Mouse (Mus musculus) midbrain, embryonic 12.5 days (tissue): Measurements from ENCODE around the gene Cdh15. TPM values are rescaled to one million over a fixed set of nuclear protein-coding genes. Genes with fewer than 3 reads are reported as not detected.

ENCODE experiments used
- ATAC-seq: fragments of 200-750 bp; cut with Nextera tagmentation; 2 replicates; pipeline ENCODE4 v1.8.0; 2017; ENCODE audit warnings: low read depth, moderate TSS enrichment, moderate library complexity; ENCODE audit not compliant: low FRiP score
- H3K27ac ChIP-seq: fragments of 300-500 bp; sonication (generic); replicated peaks from 2 replicates; pipeline ENCODE4 v1.5.1; 2016; ENCODE audit warnings: mild to moderate bottlenecking
- H3K27me3 ChIP-seq: fragments of 300-500 bp; sonication (generic); 2 replicates; pipeline ENCODE4 v1.6.1; 2016; ENCODE audit warnings: mild to moderate bottlenecking
- H3K36me3 ChIP-seq: fragments of 300-500 bp; sonication (generic); 2 replicates; pipeline ENCODE4 v1.6.1; 2016
- H3K4me1 ChIP-seq: fragments of 300-500 bp; sonication (generic); 2 replicates; pipeline ENCODE4 v1.6.1; 2016
- H3K4me2 ChIP-seq: fragments of 300-500 bp; sonication (generic); replicated peaks from 2 replicates; pipeline ENCODE4 v1.6.1; 2016; ENCODE audit warnings: mild to moderate bottlenecking, moderate library complexity
- H3K4me3 ChIP-seq: fragments of 300-500 bp; sonication (generic); 2 replicates; pipeline ENCODE4 v1.5.1; 2016; ENCODE audit warnings: mild to moderate bottlenecking
- H3K9ac ChIP-seq: fragments of 300-500 bp; sonication (generic); replicated peaks from 2 replicates; pipeline ENCODE4 v1.6.1; 2016; ENCODE audit warnings: mild to moderate bottlenecking, moderate library complexity
- H3K9me3 ChIP-seq: fragments of 300-500 bp; sonication (generic); 2 replicates; pipeline ENCODE4 v1.6.1; 2016; ENCODE audit warnings: mild to moderate bottlenecking
- WGBS: fragments of 180-500 bp; shearing (Covaris S2); methylation state at CpG from one replicate; pipeline ENCODE4 v1.1.7; 2016; 5-methylcytosine and 5-hydroxymethylcytosine counted together
- polyA plus RNA-seq: library from polyadenylated mRNA; unstranded; fragments of >200 nt; fragmentation: Nextera tagmentation; extraction: Ambion mirVana; gene quantifications from 2 replicates; pipeline ENCODE4 v1.2.1, GENCODE M21; 2016

Cdh15 gene
- polyA plus RNA-seq, 1 experiment from 2014 or later, result 0.43 TPM

DNA sequence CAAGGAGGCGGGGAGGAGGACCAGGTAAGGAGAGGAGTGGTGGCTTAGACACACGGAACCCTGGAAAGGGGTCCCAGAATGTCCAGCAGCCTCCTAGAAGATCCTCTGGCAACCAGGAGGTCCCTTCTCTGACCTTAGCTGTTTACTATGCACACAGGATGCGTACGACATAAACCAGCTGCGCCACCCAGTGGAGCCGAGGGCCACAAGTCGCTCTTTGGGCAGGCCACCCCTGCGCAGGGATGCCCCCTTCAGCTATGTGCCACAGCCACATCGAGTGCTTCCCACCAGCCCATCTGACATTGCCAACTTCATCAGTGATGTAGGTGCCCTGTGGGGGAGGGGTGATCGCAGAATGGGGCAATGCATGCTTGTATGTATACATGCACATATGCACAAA is 17.7 kb downstream of the Cdh15 start:
- no peak overlapping the region for H3K27ac ChIP-seq
- H3K27me3 ChIP-seq, result peaks cover 11% of the 10 kb centered on the region
- H3K4me3 ChIP-seq, result peak overlapping the region; percentile 22
- no peak for ATAC-seq
- H3K4me2 ChIP-seq, result peak overlapping the region; percentile 43
- H3K9me3 ChIP-seq, result peaks cover 22% of the 10 kb centered on the region
- no peak overlapping the region for H3K9ac ChIP-seq
- peaks cover 6% of the 10 kb centered on the region for H3K4me1 ChIP-seq
- H3K36me3 ChIP-seq, result no peaks in the 10 kb centered on the region
- 51% methylated on average over 10 of the region's 10 CpGs for WGBS

DNA sequence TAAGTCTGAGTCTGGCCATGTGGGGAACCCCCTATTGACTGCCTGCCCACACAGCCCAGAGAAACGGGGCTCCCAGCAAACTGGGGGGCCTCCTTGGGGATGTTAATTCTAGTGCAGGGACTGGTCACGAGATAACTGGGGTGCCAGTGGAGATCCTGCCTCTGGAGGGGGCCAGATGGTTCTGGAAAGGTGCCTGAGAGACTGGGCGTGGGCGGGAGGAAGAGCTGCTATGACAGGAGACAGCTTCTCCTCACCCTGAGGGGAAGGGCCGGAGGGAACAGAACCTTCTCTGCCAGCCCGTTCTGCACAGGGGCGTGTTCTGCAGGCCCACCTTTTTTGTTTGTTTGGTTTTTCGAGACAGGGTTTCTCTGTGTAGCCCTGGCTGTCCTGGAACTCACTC is 18.5 kb downstream of the Cdh15 start:
- no peak for ATAC-seq
- Histone ChIP-seq H3K36me3 (no peaks in the 10 kb centered on the region), H3K27me3 (peaks cover 13% of the 10 kb centered on the region), H3K4me1 (peaks cover 8% of the 10 kb centered on the region), H3K4me2 (no peak overlapping the region), H3K27ac (no peak overlapping the region), H3K9ac (no peak overlapping the region), H3K4me3 (no peak overlapping the region), H3K9me3 (peaks cover 22% of the 10 kb centered on the region)
- 83% methylated on average over 8 of the region's 8 CpGs for WGBS

DNA sequence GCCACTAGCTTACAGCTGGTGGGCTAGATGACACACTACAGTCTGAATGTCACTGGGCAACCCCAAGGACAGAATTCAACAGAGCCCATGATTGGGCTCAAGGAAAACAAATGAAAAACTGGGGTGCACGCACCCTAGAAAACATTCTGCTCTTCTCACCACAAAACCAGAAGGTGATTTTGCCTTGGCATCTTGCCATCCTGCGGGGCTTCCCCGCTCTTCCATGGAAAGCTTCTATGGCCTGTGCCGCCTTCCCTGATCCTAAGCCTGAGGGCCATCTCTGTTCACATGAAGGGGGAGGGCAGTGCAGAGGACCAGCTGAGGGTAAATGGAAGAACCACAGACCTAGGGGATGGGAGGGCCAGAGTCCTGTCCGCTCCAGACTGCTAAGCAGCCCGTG is 20.2 kb downstream of the Cdh15 start:
- H3K9me3 ChIP-seq, result peaks cover 22% of the 10 kb centered on the region
- peaks cover 8% of the 10 kb centered on the region for H3K4me1 ChIP-seq
- no peak overlapping the region for H3K4me3 ChIP-seq
- no peak overlapping the region for H3K27ac ChIP-seq
- H3K27me3 ChIP-seq, result peaks cover 13% of the 10 kb centered on the region
- WGBS, result 83% methylated on average over 6 of the region's 6 CpGs
- no peak for ATAC-seq
- no peak overlapping the region for H3K9ac ChIP-seq
- H3K4me2 ChIP-seq, result no peak overlapping the region
- H3K36me3 ChIP-seq, result no peaks in the 10 kb centered on the region

DNA sequence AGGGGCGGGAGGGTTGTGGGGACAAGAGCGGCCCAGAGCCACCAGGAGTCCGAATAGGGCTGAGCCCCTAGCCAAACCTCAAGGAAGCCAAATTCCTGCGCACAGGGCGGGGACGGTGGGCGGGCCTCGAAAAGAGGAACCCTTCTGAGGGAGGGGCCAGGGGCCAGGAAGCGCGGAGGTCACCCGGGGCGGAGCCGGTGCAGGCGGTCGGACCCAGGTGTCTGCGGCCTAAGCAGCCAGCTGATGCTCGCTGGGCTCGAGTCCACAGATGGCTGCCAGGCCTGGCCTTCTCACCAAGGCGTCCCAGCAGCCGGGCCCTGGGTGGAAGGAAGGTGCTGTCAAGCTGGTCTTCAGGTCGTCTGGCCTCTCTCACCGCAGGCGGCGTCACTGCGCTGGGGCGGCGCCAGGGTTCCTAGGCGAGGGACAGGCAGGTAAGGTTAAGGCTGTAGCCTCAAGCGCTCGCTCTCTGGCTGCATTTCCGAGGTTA is 22.7 kb downstream of the Cdh15 start:
- Histone ChIP-seq H3K9me3 (peaks cover 8% of the 10 kb centered on the region), H3K4me3 (no peak overlapping the region), H3K27ac (no peak overlapping the region), H3K4me2 (no peak overlapping the region; the same call in 1 of the 2 replicates), H3K4me1 (0 out of 2 replicates have a peak, but pooled peaks cover 5% of the 10 kb centered on the region), H3K36me3 (no peaks in the 10 kb centered on the region), H3K27me3 (peaks cover 13% of the 10 kb centered on the region), H3K9ac (no peak overlapping the region)
- WGBS, result 16% methylated on average over 31 of the region's 31 CpGs
- no peak for ATAC-seq

DNA sequence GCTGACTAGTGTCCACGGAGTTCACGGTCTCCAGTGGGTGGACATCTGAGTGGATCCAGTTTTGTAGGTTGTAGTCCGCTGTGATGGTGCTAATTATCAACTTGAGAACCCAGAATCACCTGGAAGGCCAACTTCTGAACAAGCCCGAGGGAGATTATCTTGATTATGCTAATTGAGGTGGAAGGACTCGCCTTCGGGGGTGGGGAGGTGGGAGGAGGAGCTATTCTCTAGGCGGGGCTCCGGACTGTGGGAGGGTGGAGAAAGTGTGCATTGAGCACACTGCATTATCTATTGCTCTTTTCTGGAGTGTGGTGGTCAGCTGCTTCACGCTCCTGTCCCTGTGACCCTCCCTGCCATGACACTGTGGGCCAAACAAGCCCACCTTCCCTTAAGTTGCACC is 23.9 kb downstream of the Cdh15 start:
- H3K27me3 ChIP-seq, result peaks cover 13% of the 10 kb centered on the region

DNA sequence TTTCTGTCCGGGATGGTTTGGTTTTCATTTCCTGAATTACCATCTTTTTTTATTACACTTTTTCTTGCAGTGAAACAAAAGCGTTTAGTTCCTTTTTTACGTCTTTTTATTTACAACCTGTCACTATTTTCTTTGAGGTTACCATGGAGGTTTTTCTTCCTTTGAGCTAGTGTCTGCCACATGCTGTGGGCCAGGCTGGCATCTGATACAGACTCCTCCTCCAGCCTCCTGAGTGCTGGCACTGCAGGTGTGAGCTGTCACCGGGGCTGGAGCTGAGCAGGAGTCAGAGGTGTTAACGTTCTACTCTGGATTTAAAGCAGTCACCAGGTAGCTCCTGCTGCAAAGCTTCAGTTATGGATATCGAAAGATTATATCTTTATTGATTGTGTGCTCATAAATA is 25.4 kb downstream of the Cdh15 start:
- Histone ChIP-seq H3K27ac (no peak overlapping the region), H3K4me1 (0 out of 2 replicates have a peak, but pooled peaks cover 5% of the 10 kb centered on the region), H3K9me3 (no peaks in the 10 kb centered on the region), H3K4me2 (no peak overlapping the region), H3K36me3 (no peaks in the 10 kb centered on the region), H3K4me3 (no peak overlapping the region), H3K9ac (no peak overlapping the region), H3K27me3 (peaks cover 13% of the 10 kb centered on the region)
- 62% methylated on average over 6 of the region's 6 CpGs for WGBS
- no peak for ATAC-seq

More for the DNA sequence above, 23.9 kb downstream of the Cdh15 start:
- Histone ChIP-seq H3K27ac (no peak overlapping the region), H3K9me3 (no peaks in the 10 kb centered on the region), H3K4me3 (no peak overlapping the region), H3K36me3 (no peaks in the 10 kb centered on the region), H3K4me2 (no peak overlapping the region), H3K9ac (no peak overlapping the region), H3K4me1 (0 out of 2 replicates have a peak, but pooled peaks cover 5% of the 10 kb centered on the region)
- ATAC-seq, result no peak
- WGBS, result 60% methylated on average over 9 of the region's 9 CpGs

DNA sequence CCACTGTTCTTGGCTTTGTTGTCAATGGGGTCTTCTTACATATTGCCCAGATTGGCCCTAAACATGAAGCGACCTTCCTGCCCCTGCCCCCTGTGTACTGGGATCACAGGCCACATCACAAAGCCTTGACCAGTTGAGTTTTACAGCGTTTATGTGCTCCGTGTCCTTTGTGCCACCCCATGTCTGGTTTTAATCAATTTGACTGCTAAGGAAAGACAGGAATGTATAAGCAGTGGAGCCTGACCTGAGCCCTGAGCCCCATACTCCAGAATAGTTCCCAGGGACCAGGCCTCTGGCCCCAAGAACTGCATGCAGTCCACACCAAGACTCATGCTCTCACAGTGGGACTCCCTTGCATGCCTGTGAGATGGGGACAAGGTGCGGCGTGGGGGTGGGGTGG is 27.4 kb downstream of the Cdh15 start:
- no peak overlapping the region for H3K4me2 ChIP-seq
- no peak overlapping the region for H3K9ac ChIP-seq
- WGBS, result 81% methylated on average over 5 of the region's 5 CpGs
- no peak overlapping the region for H3K27ac ChIP-seq
- no peak overlapping the region for H3K4me3 ChIP-seq
- H3K9me3 ChIP-seq, result no peaks in the 10 kb centered on the region
- 0 out of 2 replicates have a peak, but pooled peaks cover 4% of the 10 kb centered on the region for H3K4me1 ChIP-seq
- H3K36me3 ChIP-seq, result no peaks in the 10 kb centered on the region
- no peak for ATAC-seq
- peaks cover 5% of the 10 kb centered on the region for H3K27me3 ChIP-seq

DNA sequence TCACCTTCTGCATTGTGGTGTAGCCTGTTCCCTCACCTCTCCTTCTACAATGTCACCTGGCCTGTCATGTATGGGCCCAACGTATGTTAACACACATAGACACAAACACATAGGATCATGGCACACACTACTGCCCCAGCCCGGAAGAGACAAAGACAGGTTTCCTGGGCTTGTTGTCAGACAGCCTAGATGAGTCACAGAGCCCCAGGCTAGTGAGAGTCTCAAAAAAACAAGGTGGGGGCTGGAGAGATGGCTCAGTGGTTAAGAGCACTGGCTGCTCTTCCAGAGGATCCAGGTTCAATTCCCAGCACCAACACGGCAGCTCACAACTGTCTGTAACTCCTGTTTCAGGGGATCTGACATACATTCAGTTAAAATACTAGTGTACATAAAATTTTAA is 30.5 kb downstream of the Cdh15 start:
- H3K36me3 ChIP-seq, result peaks cover 21% of the 10 kb centered on the region
- 88% methylated on average over 3 of the region's 3 CpGs for WGBS
- no peak overlapping the region for H3K27ac ChIP-seq
- H3K4me1 ChIP-seq, result no peaks in the 10 kb centered on the region
- no peak overlapping the region for H3K4me3 ChIP-seq
- ATAC-seq, result no peak
- no peaks in the 10 kb centered on the region for H3K9me3 ChIP-seq
- H3K4me2 ChIP-seq, result no peak overlapping the region
- H3K9ac ChIP-seq, result no peak overlapping the region
- no peaks in the 10 kb centered on the region for H3K27me3 ChIP-seq

DNA sequence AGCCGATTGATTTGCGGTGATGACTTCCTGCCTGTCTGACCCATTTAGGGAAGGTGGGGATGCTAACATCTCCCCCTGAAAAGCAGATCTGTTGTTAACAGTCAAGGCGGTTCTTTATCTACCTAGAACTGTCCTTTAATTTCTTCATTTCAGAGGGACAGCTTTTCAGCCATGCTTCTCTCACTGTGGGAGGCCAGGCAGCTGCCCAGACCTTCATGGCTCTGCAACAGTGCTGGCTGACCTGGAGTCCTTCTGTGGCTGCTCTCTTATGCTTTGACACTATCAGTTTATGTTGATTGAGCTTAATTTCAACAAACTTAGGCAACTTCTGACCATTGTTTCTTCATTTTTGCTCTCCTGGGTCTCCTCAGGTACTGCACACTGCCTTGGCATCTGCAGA is 32.5 kb downstream of the Cdh15 start:
- ATAC-seq, result no peak
- Histone ChIP-seq H3K4me3 (no peak overlapping the region), H3K9me3 (no peaks in the 10 kb centered on the region), H3K27me3 (no peaks in the 10 kb centered on the region), H3K36me3 (peaks cover 41% of the 10 kb centered on the region), H3K4me1 (no peaks in the 10 kb centered on the region), H3K27ac (no peak overlapping the region), H3K9ac (no peak overlapping the region), H3K4me2 (no peak overlapping the region)
- WGBS, result 57% methylated on average over 3 of the region's 3 CpGs

DNA sequence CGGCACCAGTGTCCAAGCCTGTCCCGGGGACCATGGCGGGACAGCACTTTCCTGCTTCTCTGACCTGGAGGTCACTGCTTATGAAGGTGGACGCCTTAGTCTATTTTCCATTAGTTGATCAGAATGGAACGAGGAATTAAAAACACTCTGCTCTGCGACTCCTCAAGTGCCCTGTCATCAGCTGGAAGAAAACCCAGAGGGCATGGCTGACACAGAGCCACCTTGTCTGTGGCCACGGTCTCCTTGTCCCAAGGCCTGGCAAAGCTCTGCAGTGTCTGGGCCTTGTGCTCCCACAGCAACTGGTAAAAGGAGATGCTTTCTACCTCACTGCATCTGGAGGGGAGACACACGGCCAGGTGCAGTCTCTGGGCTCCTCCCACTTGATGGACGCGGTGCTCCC is 35.9 kb downstream of the Cdh15 start:
- Histone ChIP-seq H3K27me3 (no peaks in the 10 kb centered on the region), H3K9ac (no peak overlapping the region), H3K4me2 (no peak overlapping the region), H3K4me3 (no peak overlapping the region), H3K36me3 (peaks cover 74% of the 10 kb centered on the region), H3K9me3 (no peaks in the 10 kb centered on the region), H3K27ac (no peak overlapping the region), H3K4me1 (no peaks in the 10 kb centered on the region)
- WGBS, result 93% methylated on average over 10 of the region's 10 CpGs
- no peak for ATAC-seq

DNA sequence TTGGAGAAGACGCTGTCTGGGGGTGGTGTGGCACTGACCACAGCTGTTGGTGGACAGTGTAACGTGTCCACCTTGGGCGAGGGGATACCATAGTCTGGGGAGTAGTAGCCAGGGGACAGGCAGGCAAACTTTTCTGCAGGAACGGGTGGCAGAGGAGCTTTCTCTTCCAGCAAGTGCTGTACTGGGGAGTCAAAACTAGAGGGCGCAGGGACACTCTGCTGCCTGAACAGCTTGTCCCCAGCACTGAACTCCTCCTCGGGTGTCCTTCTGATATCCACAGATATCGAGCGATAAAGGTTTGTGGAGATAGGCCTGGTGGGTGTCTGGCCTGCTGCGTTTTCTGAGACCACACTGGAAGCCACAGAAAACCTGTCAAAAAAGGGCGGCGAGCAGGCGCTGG is 43.7 kb downstream of the Cdh15 start:
- Histone ChIP-seq H3K4me2 (no peak overlapping the region), H3K9ac (no peak overlapping the region), H3K4me1 (no peaks in the 10 kb centered on the region), H3K27ac (no peak overlapping the region), H3K27me3 (no peaks in the 10 kb centered on the region), H3K4me3 (no peak overlapping the region), H3K9me3 (no peaks in the 10 kb centered on the region), H3K36me3 (peaks cover 98% of the 10 kb centered on the region)
- WGBS, result 89% methylated on average over 12 of the region's 12 CpGs
- no peak for ATAC-seq

DNA sequence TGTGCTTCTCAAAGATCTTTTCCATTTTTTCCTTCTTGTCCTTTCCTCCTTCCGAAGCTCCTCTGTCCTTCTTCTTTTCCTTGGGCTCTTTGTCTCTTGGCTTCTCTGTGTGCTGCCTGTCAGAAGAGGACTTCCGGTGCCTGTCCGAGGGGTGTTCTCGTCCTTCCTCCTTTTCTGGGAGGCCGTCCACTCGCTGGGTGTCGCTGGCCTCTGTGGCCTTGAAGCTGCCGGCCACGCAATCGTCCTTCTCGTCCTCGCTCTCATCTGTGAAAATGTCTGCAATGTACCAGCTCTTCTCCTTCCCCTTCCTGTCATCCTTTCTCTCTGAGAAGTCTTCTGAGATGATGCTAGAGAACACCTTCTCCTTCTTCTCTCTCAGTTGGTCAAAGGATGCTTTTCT is 45.7 kb downstream of the Cdh15 start:
- 93% methylated on average over 12 of the region's 12 CpGs for WGBS
- H3K27me3 ChIP-seq, result no peaks in the 10 kb centered on the region
- H3K4me3 ChIP-seq, result no peak overlapping the region
- H3K9ac ChIP-seq, result no peak overlapping the region
- peaks cover 98% of the 10 kb centered on the region for H3K36me3 ChIP-seq
- no peak overlapping the region for H3K27ac ChIP-seq
- H3K9me3 ChIP-seq, result no peaks in the 10 kb centered on the region
- no peak for ATAC-seq
- no peaks in the 10 kb centered on the region for H3K4me1 ChIP-seq
- no peak overlapping the region for H3K4me2 ChIP-seq

DNA sequence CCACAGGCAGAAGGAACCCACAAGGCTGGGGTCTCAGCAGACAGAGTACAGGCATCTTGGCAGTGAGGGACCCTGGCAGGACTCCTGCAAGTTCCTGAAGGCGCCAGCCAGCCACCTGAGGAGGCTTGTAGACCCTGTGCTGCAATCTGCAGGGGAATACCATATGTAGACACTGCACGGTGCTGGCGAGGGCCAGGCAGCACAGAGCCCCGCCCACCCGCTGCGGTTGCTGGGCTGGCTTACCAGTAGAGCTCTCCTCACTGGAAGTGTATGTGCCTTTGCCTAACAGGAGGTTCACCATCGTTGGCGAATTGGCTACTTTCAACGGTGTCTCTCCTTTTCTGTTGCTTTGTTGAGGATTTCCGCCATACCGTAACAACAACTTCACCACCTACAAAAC is 48.6 kb downstream of the Cdh15 start:
- no peak overlapping the region for H3K9ac ChIP-seq
- no peaks in the 10 kb centered on the region for H3K9me3 ChIP-seq
- ATAC-seq, result no peak
- no peaks in the 10 kb centered on the region for H3K4me1 ChIP-seq
- no peak overlapping the region for H3K27ac ChIP-seq
- no peak overlapping the region for H3K4me2 ChIP-seq
- WGBS, result 93% methylated on average over 11 of the region's 11 CpGs
- H3K36me3 ChIP-seq, result peaks cover 89% of the 10 kb centered on the region
- no peak overlapping the region for H3K4me3 ChIP-seq
- H3K27me3 ChIP-seq, result no peaks in the 10 kb centered on the region
